Mouse (Mus musculus) bone marrow, adult 2 months (tissue): Measurements from ENCODE around the gene Psapl1. TPM values are rescaled to one million over a fixed set of nuclear protein-coding genes. Genes with fewer than 3 reads are reported as not detected.

Source experiments
- H3K27ac ChIP-seq: fragments of 200-500 bp; 2 replicates; pipeline ENCODE4 v1.5.1; 2012; ENCODE audit warnings: low read depth, mild to moderate bottlenecking, control low read depth, inconsistent platforms, low read length; ENCODE audit not compliant: control insufficient read depth, poor library complexity, insufficient read depth
- H3K4me1 ChIP-seq: fragments of 200-500 bp; 2 replicates; pipeline ENCODE4 v1.6.1; 2011; ENCODE audit warnings: low read length; ENCODE audit not compliant: control insufficient read depth, insufficient read depth
- H3K4me3 ChIP-seq: fragments of 200-500 bp; replicated peaks from 2 replicates; pipeline ENCODE3; 2011; ENCODE audit warnings: mild to moderate bottlenecking, low read depth, low read length, control low read depth; ENCODE audit not compliant: control insufficient read depth
- CTCF ChIP-seq: fragments of 200-500 bp; IDR thresholded peaks from 2 replicates; pipeline ENCODE4 v1.5.1; 2011; ENCODE audit warnings: low read length, control low read depth; ENCODE audit not compliant: control insufficient read depth, insufficient read depth
- POLR2A ChIP-seq: fragments of 200-500 bp; IDR thresholded peaks from 2 replicates; pipeline ENCODE4 v1.6.1; 2011; ENCODE audit warnings: low read depth, mild to moderate bottlenecking, control low read depth, low read length, borderline replicate concordance; ENCODE audit not compliant: control insufficient read depth
- WGBS: fragments of 180-500 bp; shearing (Covaris S2); methylation state at CpG from one replicate; pipeline ENCODE4 v1.1.7; 2018; 5-methylcytosine and 5-hydroxymethylcytosine counted together
- polyA plus RNA-seq: library from polyadenylated mRNA; stranded (reverse); fragments of >200 nt; gene quantifications from 2 replicates; pipeline ENCODE4 v1.2.4, GENCODE M21; 2011; ENCODE audit warnings: low replicate concordance; ENCODE audit not compliant: missing spikeins, insufficient read depth, insufficient read length

Psapl1 gene
- polyA plus RNA-seq, 1 experiment, result not detected

DNA sequence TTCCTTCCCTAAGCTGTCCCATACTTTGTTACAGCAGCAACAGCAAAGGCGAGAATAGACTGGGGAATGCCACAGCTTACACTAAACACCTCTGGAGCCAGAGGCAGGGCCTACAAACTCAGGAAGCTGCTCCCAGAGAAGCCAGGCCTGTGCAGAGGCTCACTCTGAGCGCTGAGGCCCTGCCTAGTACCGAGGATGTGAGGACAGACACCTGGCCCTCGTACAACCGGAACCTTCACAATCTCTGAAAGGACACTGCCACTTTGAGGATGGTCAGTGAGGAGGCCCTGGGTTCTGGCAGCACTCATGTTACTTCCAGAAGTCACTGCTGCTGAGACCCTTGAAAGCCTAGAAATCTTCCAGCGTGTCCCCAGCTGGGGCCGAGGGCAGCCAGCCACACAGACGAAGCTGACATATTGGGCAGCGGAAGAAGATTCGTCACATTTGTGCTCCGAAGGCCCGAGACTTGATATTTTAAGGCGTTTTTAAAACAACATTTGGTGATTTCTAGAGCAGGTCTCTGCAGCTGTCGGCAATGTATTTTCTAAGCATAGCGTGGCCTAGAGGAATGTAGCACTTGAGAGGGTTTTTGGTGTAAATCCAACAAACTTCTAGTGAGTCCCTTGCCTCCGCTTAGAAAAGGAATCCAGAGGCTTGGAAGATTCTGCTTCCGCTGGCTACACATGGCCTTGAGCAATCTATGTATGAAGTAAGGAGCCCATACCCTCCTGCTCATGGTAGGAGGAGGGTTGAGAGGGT lies 49.1 kb downstream of the Psapl1 start:
- Histone ChIP-seq H3K4me3 (no peak overlapping the region), H3K27ac (no peak overlapping the region), H3K4me1 (no peaks in the 10 kb centered on the region)
- 88% methylated on average over 17 of the region's 17 CpGs for WGBS
- no peak for TF ChIP-seq CTCF
- no peak for TF ChIP-seq POLR2A

DNA sequence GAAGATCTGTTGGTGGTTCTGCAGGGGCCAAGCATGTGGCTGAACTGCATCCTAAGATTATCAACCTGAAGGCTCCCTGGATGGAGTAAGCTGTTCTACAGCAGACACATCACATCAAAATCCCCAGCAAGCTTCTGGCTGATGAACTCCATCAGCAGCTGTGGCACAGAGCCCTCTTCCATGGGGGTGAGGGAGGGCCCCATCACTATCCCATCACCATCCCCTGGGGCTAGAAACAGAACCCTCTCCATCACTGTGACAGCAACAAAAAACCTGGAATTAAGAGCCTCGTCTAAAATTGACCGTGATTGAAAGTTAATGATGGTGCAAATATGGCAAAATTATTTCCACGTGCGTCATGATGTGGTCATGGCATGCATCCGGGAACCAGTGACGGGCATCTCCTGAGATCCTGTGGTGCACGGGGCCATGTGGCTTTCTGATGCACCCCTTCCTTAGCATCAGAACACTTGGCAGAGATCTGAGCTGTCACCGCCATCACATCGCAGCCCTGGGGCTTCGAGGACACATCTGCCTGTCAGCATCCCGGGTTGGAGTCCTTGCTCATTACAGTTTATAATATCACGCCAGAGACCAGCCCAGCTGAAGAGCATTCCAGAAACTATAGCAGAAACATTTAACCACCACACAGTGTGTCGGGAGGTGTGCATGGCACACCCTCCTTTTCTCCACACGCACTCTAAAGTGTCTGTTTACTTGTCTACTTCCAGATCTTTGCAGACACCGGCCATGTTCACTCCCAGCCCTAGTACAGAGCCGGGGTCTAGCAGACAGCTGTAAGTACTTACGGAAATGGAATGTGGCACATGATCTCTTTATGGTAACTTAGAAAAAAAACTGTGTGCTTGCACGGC lies 51.1 kb downstream of the Psapl1 start:
- no peak overlapping the region for H3K4me3 ChIP-seq
- TF ChIP-seq CTCF, result no peak
- no peak for TF ChIP-seq POLR2A
- 62% methylated on average over 18 of the region's 18 CpGs for WGBS
- H3K4me1 ChIP-seq, result no peaks in the 10 kb centered on the region
- H3K27ac ChIP-seq, result no peak overlapping the region

Other genes starting within 250 kb of the Psapl1 start
- gene Sorcs2, start 194.1 kb downstream of the Psapl1 start, polyA plus RNA-seq, result 0.68 and 2.5 TPM in 2 replicates